Mouse (Mus musculus) kidney, postnatal 10 days (tissue): ENCODE measurements around the gene Srebf2.
"Not testable (repeated sequence)": the region's sequence is repeated elsewhere in the genome, so short reads cannot be mapped to it uniquely, and the experiment has no call there.

Experiments used
- DNase-seq: peaks from one replicate; pipeline ENCODE4 v3.0.0; 2021; ENCODE audit warnings: mixed read lengths

The Srebf2 gene

GRCm38 (mm10) chr15:82146770-82147610 is at the start of gene Srebf2:
Gene Srebf2, plus strand, starts transcription at chr15:82147181.
- DNase-seq: peak; percentile 99

- DNase-seq: peak; percentile 77
Observed at GRCm38 (mm10) chr15:82106953-82107555, 39.9 kb upstream of the Srebf2 start.

- DNase-seq: no peak
Observed at GRCm38 (mm10) chr15:82120544-82120943, 26.4 kb upstream of the Srebf2 start.

GRCm38 (mm10) chr15:82126690-82127089 is 20.3 kb upstream of the Srebf2 start:
- DNase-seq: not testable (repeated sequence)

- peak; percentile 98 for DNase-seq
Observed at GRCm38 (mm10) chr15:82127426-82128374, 19.3 kb upstream of the Srebf2 start, which contains the start of gene Ccdc134. Gene Ccdc134, plus strand, starts transcription at chr15:82127922.

GRCm38 (mm10) chr15:82128398-82128797 is 18.6 kb upstream of the Srebf2 start:
- DNase-seq: peak; percentile 23

GRCm38 (mm10) chr15:82130599-82130998 is 16.4 kb upstream of the Srebf2 start:
- DNase-seq: no peak

GRCm38 (mm10) chr15:82135372-82135771 is 11.6 kb upstream of the Srebf2 start:
- no peak for DNase-seq

- DNase-seq: peak; percentile 77
Observed at GRCm38 (mm10) chr15:82138565-82138964, 8.4 kb upstream of the Srebf2 start.

- no peak for DNase-seq
Observed at GRCm38 (mm10) chr15:82139196-82139595, 7.8 kb upstream of the Srebf2 start.

GRCm38 (mm10) chr15:82140355-82140754 is 6.6 kb upstream of the Srebf2 start:
- DNase-seq: no peak

GRCm38 (mm10) chr15:82144157-82144556 is 2.8 kb upstream of the Srebf2 start:
- no peak for DNase-seq

- no peak for DNase-seq
Observed at GRCm38 (mm10) chr15:82145408-82145807, 1.6 kb upstream of the Srebf2 start.

GRCm38 (mm10) chr15:82145851-82146769 is 871 bp upstream of the Srebf2 start:
- DNase-seq: no peak

- peak; percentile 72 for DNase-seq
Observed at GRCm38 (mm10) chr15:82147611-82148111, 680 bp downstream of the Srebf2 start.

- DNase-seq: no peak
Observed at GRCm38 (mm10) chr15:82148510-82148911, 1.5 kb downstream of the Srebf2 start.

GRCm38 (mm10) chr15:82150042-82150441 is 3.1 kb downstream of the Srebf2 start:
- DNase-seq: no peak

- no peak for DNase-seq
Observed at GRCm38 (mm10) chr15:82151176-82151575, 4.2 kb downstream of the Srebf2 start.

- no peak for DNase-seq
Observed at GRCm38 (mm10) chr15:82152022-82152421, 5.0 kb downstream of the Srebf2 start.

GRCm38 (mm10) chr15:82152435-82152834 is 5.5 kb downstream of the Srebf2 start:
- DNase-seq: no peak

GRCm38 (mm10) chr15:82156298-82156697 is 9.3 kb downstream of the Srebf2 start:
- no peak for DNase-seq

GRCm38 (mm10) chr15:82156902-82157301 is 9.9 kb downstream of the Srebf2 start:
- no peak for DNase-seq
